Mouse (Mus musculus): ENCODE measurements around the gene Rab9b.

DNA sequence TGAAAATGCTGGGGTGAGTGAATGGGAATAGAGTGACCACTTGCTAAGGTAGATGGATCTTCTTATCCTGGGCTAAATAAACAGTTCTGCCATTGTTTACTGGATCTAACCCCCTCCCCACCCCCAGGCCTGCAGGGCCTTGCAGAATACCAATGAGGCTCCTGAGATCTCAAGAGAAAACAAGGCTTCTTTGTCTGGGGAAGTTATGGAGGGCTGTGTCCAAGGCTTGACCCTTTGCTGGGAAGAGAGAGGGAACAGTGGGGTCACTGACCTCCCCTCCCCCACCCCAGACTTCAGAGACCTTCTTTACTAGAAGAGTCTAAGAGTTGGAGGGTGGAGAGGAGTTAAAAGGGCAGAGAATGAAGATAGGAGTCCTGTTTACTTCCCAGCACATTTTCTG, 39.9 kb downstream of the Rab9b start:
- TF ChIP-seq CTCF (IDR thresholded peaks at IDR 0.05; ENCODE audit: low read depth, low read length), result no peak
- no peak for TF ChIP-seq GATA1 (IDR thresholded peaks at IDR 0.05; ENCODE audit: borderline replicate concordance, low read length)
- no peak for TF ChIP-seq TAL1 (conservative IDR thresholded peaks at IDR 0.05; ENCODE audit: low read depth, low read length)
- no peak for TF ChIP-seq POLR2AphosphoS5 (IDR thresholded peaks at IDR 0.05; ENCODE audit: insufficient replicate concordance, low read depth, low read length)
- no peak for TF ChIP-seq GATA2 (IDR thresholded peaks at IDR 0.05; ENCODE audit: borderline replicate concordance, low read depth, low read length)
